Mouse (Mus musculus) small intestine, adult 2 months (tissue): ENCODE measurements around the gene Rgcc.

Source experiments
- CTCF ChIP-seq: fragments of 200-500 bp; IDR thresholded peaks from 2 replicates; pipeline ENCODE4 v1.5.1; 2012; ENCODE audit warnings: low read depth, mild to moderate bottlenecking, control low read depth, inconsistent platforms, low read length, moderate library complexity, mixed read lengths; ENCODE audit not compliant: insufficient replicate concordance, insufficient read length; ENCODE audit errors: extremely low read depth
- POLR2A ChIP-seq: fragments of 200-500 bp; IDR thresholded peaks from 2 replicates; pipeline ENCODE4 v1.6.1; 2012; ENCODE audit warnings: low read depth, mild to moderate bottlenecking, control low read depth, inconsistent platforms, low read length, moderate library complexity

DNA sequence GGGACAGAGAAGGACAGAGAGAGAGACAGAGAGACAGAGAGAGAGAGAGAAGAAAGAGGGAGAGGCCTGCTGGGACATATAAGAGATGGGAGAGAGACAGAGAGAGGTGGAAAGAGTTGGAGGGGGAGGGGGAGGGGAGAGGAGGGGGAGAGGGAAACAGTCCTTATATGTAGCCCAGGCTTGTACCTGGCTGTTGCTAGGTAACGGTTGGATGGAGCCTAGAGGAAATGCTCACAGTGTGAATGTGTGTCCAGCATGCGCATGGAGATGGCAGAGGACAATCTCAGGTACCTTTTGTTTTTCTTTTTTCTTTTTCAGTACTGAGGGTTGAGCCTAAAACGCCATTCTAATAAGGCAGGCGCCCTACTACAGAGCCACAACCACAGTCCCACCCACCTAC is 16.8 kb downstream of the Rgcc start:
- no peak for TF ChIP-seq POLR2A
- TF ChIP-seq CTCF, result no peak
